ENCODE assay signal across 9 mouse cellular contexts in genomic region chr2:72113716-72114115, GRCm38 (mm10).
DNase-seq lines count a peak whose midpoint lies in the region; ATAC-seq and TF ChIP-seq lines count a peak whose summit lies in the region.
"Had no signal": no experiment of that assay in that cellular context is flagged by ENCODE, and none has a peak within 500 bp of the region (broad histone marks: within the 10 kb centered on the region; RNA-seq: fewer than 3 reads in every experiment).

No protein-coding gene starts in this region.

- no peaks in the 10 kb centered on the region for H3K27me3 ChIP-seq in heart, embryonic 14.5 days (ENCODE audit: control insufficient read depth, insufficient read depth, low read length)
- no peaks in the 10 kb centered on the region for H3K27me3 ChIP-seq in intestine, embryonic 16.5 days (replicated peaks; ENCODE audit: control insufficient read depth, insufficient read depth, low read length)
- no peaks in the 10 kb centered on the region for H3K27me3 ChIP-seq in stomach, embryonic 15.5 days (replicated peaks)
- no peaks in the 10 kb centered on the region for H3K27me3 ChIP-seq in cerebellum, adult 2 months (ENCODE audit: control insufficient read depth, insufficient read depth, low read length)

- no peak for DNase-seq in heart, postnatal 4 days
- DNase-seq in ovary, postnatal 36 days (ENCODE audit: low spot score), result peak; percentile 32
- DNase-seq in ovary, postnatal 10 days (ENCODE audit: low spot score), result no peak
- no peak for DNase-seq in cerebellum, adult 2 months
- DNase-seq: layer of hippocampus, adult 9-11 months had no signal

- TF ChIP-seq POLR2A in cerebellum, adult 2 months (IDR thresholded peaks at IDR 0.05; ENCODE audit: borderline replicate concordance, insufficient read depth, low read length), result no peak

- H3K4me3 ChIP-seq in heart, embryonic 14.5 days (ENCODE audit: control insufficient read depth in 1 of 2, insufficient read depth in 1 of 2, low read depth in 1 of 2, low read length in 2 of 2), result no peak overlapping the region
- H3K4me3 ChIP-seq in intestine, embryonic 16.5 days (ENCODE audit: low read length), result no peak overlapping the region
- H3K4me3 ChIP-seq in stomach, embryonic 15.5 days (replicated peaks), result no peak overlapping the region
- H3K4me3 ChIP-seq in cerebellum, adult 2 months (replicated peaks; ENCODE audit: insufficient read depth, low read depth, low read length), result no peak overlapping the region

- H3K9me3 ChIP-seq in heart, embryonic 14.5 days (ENCODE audit: control insufficient read depth, low read length), result no peaks in the 10 kb centered on the region
- no peaks in the 10 kb centered on the region for H3K9me3 ChIP-seq in intestine, embryonic 16.5 days (ENCODE audit: control insufficient read depth, low read length)
- no peaks in the 10 kb centered on the region for H3K9me3 ChIP-seq in stomach, embryonic 15.5 days

- H3K4me2 ChIP-seq in heart, embryonic 14.5 days (ENCODE audit: low read length), result no peak overlapping the region
- no peak overlapping the region for H3K4me2 ChIP-seq in intestine, embryonic 16.5 days (ENCODE audit: low read depth, low read length)
- H3K4me2 ChIP-seq in stomach, embryonic 15.5 days, result no peak overlapping the region

- TF ChIP-seq CTCF in cerebellum, adult 2 months (IDR thresholded peaks at IDR 0.05; ENCODE audit: borderline replicate concordance, insufficient read depth, low read depth, low read length), result no peak

- whole genome bisulfite sequencing in heart, embryonic 14.5 days, result 67% methylated on average over 5 of the region's 5 CpGs
- 39% methylated on average over 5 of the region's 5 CpGs for WGBS in intestine, embryonic 16.5 days
- 47% methylated on average over 5 of the region's 5 CpGs for WGBS in stomach, embryonic 15.5 days
- WGBS in cerebellum, adult 2 months, result 75% methylated on average over 5 of the region's 5 CpGs

- no peak for ATAC-seq in heart, embryonic 14.5 days (ENCODE audit: insufficient number of reproducible peaks, insufficient read depth, low FRiP score, low read depth)
- no peak for ATAC-seq in intestine, embryonic 16.5 days
- ATAC-seq in stomach, embryonic 15.5 days (ENCODE audit: insufficient read depth, low FRiP score, low read depth), result no peak
- ATAC-seq in granulocyte monocyte progenitor cell, adult 5-6 weeks (replicated peaks; ENCODE audit: poor library complexity, severe bottlenecking), result no peak

- peaks cover 17 to 22% of the 10 kb centered on the region in 2 experiments for H3K4me1 ChIP-seq in heart, embryonic 14.5 days (ENCODE audit: control insufficient read depth in 2 of 2, insufficient read depth in 2 of 2, low read length in 2 of 2)
- no peaks in the 10 kb centered on the region for H3K4me1 ChIP-seq in intestine, embryonic 16.5 days (ENCODE audit: control insufficient read depth, insufficient read depth, low read length)
- no peaks in the 10 kb centered on the region for H3K4me1 ChIP-seq in stomach, embryonic 15.5 days
- peaks cover 38% of the 10 kb centered on the region for H3K4me1 ChIP-seq in cerebellum, adult 2 months (ENCODE audit: control insufficient read depth, insufficient read depth, low read length)

- H3K27ac ChIP-seq in heart, embryonic 14.5 days (replicated peaks in 1 of 2; ENCODE audit: control insufficient read depth in 1 of 2, insufficient read depth in 1 of 2, low read depth in 2 of 2, low read length in 2 of 2), result 0 out of 4 replicates have a peak overlapping the region, but pooled peaks have one; percentile 0 to 24
- peak overlapping the region; percentile 38 for H3K27ac ChIP-seq in intestine, embryonic 16.5 days (ENCODE audit: low read length)
- peak overlapping the region; percentile 46 for H3K27ac ChIP-seq in stomach, embryonic 15.5 days
- H3K27ac ChIP-seq in cerebellum, adult 2 months (ENCODE audit: insufficient read depth, low read length), result no peak overlapping the region

- no peaks in the 10 kb centered on the region for H3K36me3 ChIP-seq in heart, embryonic 14.5 days (ENCODE audit: control insufficient read depth, insufficient read depth, low read length)
- no peaks in the 10 kb centered on the region for H3K36me3 ChIP-seq in intestine, embryonic 16.5 days (ENCODE audit: control insufficient read depth, insufficient read depth, low read length)
- no peaks in the 10 kb centered on the region for H3K36me3 ChIP-seq in stomach, embryonic 15.5 days

- H3K9ac ChIP-seq in heart, embryonic 14.5 days (ENCODE audit: low read length), result no peak overlapping the region
- H3K9ac ChIP-seq in intestine, embryonic 16.5 days (ENCODE audit: low read depth, low read length), result no peak overlapping the region
- H3K9ac ChIP-seq in stomach, embryonic 15.5 days, result no peak overlapping the region
